Mouse (Mus musculus) adrenal gland, adult 8-10 months (tissue): ENCODE data around the gene Il17rd. TPM values are rescaled to one million over a fixed set of nuclear protein-coding genes. Genes with fewer than 3 reads are reported as not detected.
A peak's percentile ranks its signal among the peaks of the same experiment; 100 is the strongest.

ENCODE experiments used
- DNase-seq: peaks from one replicate; pipeline ENCODE4 v3.0.0; 2022
- total RNA-seq, 4 experiments: library from RNA; stranded (reverse); gene quantifications; 2 replicates each; pipeline ENCODE4 v1.2.4; 2022

Gene Il17rd
- total RNA-seq, 4 experiments from 2014 or later = 3.6 to 6.4 (median 5.1) TPM

DNA sequence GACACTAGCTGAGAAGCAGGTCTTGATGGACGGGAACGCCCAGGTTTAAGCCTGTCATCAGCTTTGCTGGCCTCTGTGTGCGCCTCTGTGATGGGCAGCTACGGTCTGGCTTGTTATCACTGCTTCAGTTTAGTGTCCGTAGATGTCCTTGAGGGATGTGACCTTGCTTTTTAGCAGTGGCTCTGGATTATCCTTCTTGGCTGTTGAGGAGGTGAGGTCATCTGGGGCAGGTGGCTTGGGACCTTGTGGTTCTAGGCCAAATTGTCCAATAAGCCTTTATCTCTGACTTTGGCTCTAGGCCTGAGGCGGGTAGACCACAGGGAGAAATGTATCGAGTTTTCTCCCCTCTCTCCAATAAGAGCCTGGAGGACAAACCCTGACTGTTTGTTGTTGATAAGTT lies 109.0 kb downstream of the Il17rd start:
- DNase-seq = peak; percentile 75

DNA sequence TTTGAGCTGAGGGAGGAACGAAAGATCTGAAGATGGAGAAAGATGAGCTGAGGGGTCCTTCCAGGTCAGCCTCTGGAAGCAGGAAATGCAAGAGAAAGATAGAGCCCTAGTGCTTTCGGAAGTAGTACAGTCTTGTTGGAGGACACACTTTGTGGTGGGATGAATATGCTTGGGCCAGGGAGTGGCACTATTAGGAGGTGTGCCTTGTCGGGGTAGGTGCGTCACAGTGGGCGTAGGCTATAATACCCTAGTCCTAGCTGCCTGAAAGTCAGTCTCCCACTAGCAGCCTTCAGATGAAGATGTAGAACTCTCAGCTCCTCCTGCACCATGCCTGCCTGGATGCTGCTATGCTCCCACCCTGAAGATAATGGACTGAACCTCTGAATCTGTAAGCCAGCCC lies 110.7 kb downstream of the Il17rd start:
- DNase-seq = no peak

DNA sequence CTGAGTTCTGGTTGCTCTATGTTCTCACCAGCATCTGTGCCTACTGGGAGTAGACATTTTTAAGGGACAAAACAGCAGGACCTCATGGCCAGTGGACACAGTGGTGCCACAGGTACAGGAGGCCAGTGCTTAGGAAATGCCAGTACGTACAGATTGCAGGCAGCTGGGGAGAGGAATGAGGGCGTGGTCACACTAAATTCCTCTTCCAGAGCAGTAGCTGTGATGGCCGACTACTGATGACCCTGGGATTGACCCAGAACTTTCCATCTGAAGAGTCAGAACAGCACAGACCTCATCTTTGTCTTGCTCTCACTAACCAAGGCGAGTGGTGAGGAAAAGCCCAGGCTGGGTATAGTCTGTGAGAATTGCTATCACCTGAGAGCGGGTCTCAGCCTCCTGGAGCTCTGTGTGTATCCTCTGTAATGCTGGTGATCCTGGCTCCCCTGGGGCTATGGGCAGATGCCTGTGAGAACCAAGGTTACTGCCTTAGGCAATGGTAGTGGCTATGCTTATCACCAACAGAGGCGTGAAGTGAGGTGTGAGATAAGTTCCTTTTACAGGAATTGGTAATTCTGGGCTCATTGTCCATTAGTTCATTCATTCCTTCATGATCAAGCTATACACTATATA lies 111.4 kb downstream of the Il17rd start:
- no peak for DNase-seq

DNA sequence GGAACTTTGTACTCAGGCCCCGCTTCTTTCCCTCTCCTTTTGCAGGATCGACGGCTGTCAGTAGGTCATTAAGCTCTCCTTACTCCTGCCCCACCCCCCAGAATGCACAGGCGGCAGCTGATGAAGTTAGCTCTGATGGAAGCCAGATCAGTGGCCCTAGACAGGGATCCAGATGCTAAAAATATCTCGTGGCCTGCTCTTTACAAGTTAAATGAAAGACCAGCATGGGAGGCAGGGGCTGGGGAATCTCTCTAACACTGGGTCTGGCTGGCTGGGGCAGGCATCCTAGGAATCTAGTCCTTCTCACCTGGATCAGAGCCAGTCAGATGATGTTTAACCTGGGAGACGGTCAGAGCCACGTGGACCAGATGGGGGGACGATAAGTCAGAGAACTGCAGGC lies 112.7 kb downstream of the Il17rd start:
- no peak for DNase-seq

DNA sequence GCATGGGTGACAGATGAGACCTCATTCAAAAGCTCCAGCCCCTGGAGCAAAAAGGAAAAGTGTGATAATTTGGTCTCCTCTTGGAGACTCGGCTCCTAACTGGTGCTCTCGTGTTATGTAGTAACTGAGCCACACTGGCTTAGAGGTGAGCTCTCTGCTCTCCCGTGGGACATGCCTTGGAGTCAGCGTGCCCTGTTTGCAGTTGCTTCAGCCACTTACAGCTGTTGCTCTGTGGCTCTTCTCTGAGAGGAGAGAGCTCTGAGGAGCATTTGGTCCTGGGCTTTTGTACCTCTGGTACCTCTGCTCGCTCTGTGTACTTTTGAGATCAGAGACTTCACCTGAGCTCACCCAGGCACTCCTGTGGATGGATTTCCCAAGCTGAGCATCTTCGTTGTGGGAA lies 116.3 kb downstream of the Il17rd start:
- no peak for DNase-seq

DNA sequence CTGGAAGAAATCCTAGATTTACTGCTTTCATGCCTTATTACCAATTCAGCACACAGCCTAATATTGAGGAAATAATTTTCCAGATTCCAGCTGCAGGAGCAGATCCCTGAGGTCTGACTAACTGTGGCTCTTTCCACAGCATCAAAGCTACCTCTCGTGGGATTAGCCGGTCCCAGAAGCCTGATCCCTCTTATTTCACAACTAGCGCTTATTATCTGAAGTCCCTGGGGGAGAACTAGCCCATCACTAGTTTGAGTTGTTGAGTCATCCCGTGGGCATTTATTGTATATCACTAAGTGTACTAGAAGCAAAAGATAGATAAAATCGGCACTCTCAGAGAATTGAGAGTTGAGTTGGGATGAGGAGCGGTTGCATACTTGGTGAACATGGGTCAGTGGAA lies 117.3 kb downstream of the Il17rd start:
- no peak for DNase-seq

Other genes with a start within 250 kb of the Il17rd start
- not detected for gene Asb14, start 144.4 kb upstream of the Il17rd start, total RNA-seq
- 10 to 100 TPM; 28.7 to 94.6 (median 58.6) TPM for gene Appl1, start 67.7 kb upstream of the Il17rd start, total RNA-seq
- gene Hesx1, start 44.5 kb upstream of the Il17rd start, total RNA-seq = under 1 TPM in 2 of 4 experiments, not detected in 2; 0.35 to 0.49 TPM
- gene Arhgef3, start 76.0 kb downstream of the Il17rd start, total RNA-seq = 10 to 100 TPM; 44.5 to 54.9 (median 53.3) TPM